Mouse (Mus musculus) stomach, postnatal 0 days (tissue): ENCODE results near the gene Slc43a3.

Experiments used
- CTCF ChIP-seq: IDR thresholded peaks from 2 replicates; pipeline ENCODE4 v1.5.1; 2016; ENCODE audit warnings: antibody characterized with exemption, low read depth, mild to moderate bottlenecking, moderate library complexity
- EP300 ChIP-seq: optimal IDR thresholded peaks from 2 replicates; pipeline ENCODE3; 2016; ENCODE audit warnings: antibody characterized with exemption

- TF ChIP-seq EP300 = no peak
- no peak for TF ChIP-seq CTCF
Observed at GRCm38 (mm10) chr2:84987930-84988329, 51.6 kb downstream of the Slc43a3 start, which contains the start of gene Prg3.
